In the genomic region with DNA sequence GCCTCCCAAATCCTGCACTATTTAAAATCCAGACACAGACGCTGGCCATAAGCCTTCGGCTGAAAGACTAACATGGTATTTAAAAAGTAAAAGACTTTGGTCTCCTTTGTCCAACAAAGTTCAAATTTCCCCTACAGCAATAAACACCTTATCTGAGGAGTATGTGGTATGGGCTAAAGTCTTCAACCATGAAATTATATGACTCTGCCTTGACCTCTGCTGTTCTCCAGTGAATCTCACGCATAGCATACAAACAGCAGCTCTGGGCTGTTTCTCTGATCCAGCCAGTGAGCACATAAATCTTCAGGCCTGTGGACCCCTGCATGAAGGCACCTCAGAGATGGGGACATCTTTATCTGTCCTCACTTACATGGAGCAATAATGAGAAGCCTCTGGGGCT, we compare ENCODE assay signal across 32 mouse cellular contexts.
"Had no signal": no experiment of that assay in that cellular context is flagged by ENCODE, and none has a peak within 500 bp of the region (broad histone marks: within the 10 kb centered on the region; RNA-seq: fewer than 3 reads in every experiment).

No protein-coding gene starts in this region.

- DNase-seq: heart, adult 2 months; heart, postnatal 10 days; heart, postnatal 14 days; heart, postnatal 36 days; heart, postnatal 4 days; kidney, adult 11 months; kidney, adult 18-20 months; kidney, adult 2 months; kidney, adult 8-10 months; kidney, adult 9 months; kidney, postnatal 10 days; kidney, postnatal 14 days; kidney, postnatal 36 days; kidney, postnatal 4 days; layer of hippocampus, adult 9-11 months; layer of hippocampus, postnatal 36 days had no signal

- H3K27ac ChIP-seq: heart, adult 2 months; heart, embryonic 10.5 days; heart, embryonic 13.5 days; heart, embryonic 15.5 days; hindbrain, embryonic 10.5 days; hindbrain, embryonic 12.5 days; hindbrain, embryonic 13.5 days; hindbrain, embryonic 14.5 days; hindbrain, embryonic 15.5 days; hindbrain, postnatal 0 days; kidney, postnatal 0 days; layer of hippocampus, adult 2 months; left cerebral cortex, adult 2 months had no signal

- H3K4me3 ChIP-seq: heart, adult 2 months; heart, embryonic 10.5 days; heart, embryonic 12.5 days; heart, embryonic 13.5 days; heart, embryonic 15.5 days; hindbrain, embryonic 10.5 days; hindbrain, embryonic 12.5 days; hindbrain, embryonic 13.5 days; hindbrain, embryonic 15.5 days; layer of hippocampus, adult 2 months; left cerebral cortex, adult 2 months had no signal

- H3K9me3 ChIP-seq: heart, embryonic 10.5 days; heart, embryonic 12.5 days; heart, embryonic 13.5 days; heart, embryonic 15.5 days; hindbrain, embryonic 10.5 days; hindbrain, embryonic 12.5 days; hindbrain, embryonic 13.5 days; hindbrain, embryonic 15.5 days had no signal

- H3K4me2 ChIP-seq: heart, embryonic 11.5 days; heart, embryonic 12.5 days; heart, embryonic 13.5 days; heart, embryonic 15.5 days; hindbrain, embryonic 12.5 days; hindbrain, embryonic 13.5 days; hindbrain, embryonic 14.5 days; hindbrain, embryonic 15.5 days had no signal

- H3K36me3 ChIP-seq: heart, embryonic 10.5 days; heart, embryonic 12.5 days; heart, embryonic 13.5 days; heart, embryonic 15.5 days; hindbrain, embryonic 10.5 days; hindbrain, embryonic 12.5 days; hindbrain, embryonic 13.5 days; hindbrain, embryonic 15.5 days had no signal

- H3K9ac ChIP-seq: heart, embryonic 12.5 days; heart, embryonic 13.5 days; heart, embryonic 15.5 days; hindbrain, embryonic 12.5 days; hindbrain, embryonic 13.5 days; hindbrain, embryonic 14.5 days; hindbrain, embryonic 15.5 days had no signal

- ATAC-seq: hindbrain, embryonic 16.5 days; hindbrain, postnatal 0 days; inflammation-experienced regulatory T-cells, adult 6 months had no signal

- H3K27me3 ChIP-seq: heart, embryonic 12.5 days; heart, embryonic 13.5 days; heart, embryonic 15.5 days; hindbrain, embryonic 12.5 days; hindbrain, embryonic 13.5 days; hindbrain, embryonic 15.5 days had no signal

- H3K4me1 ChIP-seq: heart, embryonic 10.5 days; heart, embryonic 12.5 days; heart, embryonic 13.5 days; heart, embryonic 15.5 days; hindbrain, embryonic 10.5 days; hindbrain, embryonic 12.5 days; hindbrain, embryonic 13.5 days; hindbrain, embryonic 15.5 days had no signal
